Mouse (Mus musculus) kidney, adult 8-10 months (tissue): ENCODE measurements around the gene Kirrel3.

Experiments
- DNase-seq, 2 experiments: peaks; one replicate each; pipeline ENCODE4 v3.0.0; 2022

Kirrel3 gene

GRCm38 (mm10) chr9:34485759-34486431 is at the start of gene Kirrel3:
Kirrel3 (plus strand) TSS chr9:34485894.
- peak in 1 of 2 experiments; percentile 55 for DNase-seq

GRCm38 (mm10) chr9:34440721-34441120 is 45.0 kb upstream of the Kirrel3 start:
- DNase-seq = no peak

GRCm38 (mm10) chr9:34443950-34444349 is 41.7 kb upstream of the Kirrel3 start:
- no peak for DNase-seq

- no peak for DNase-seq
These were observed 39.0 kb upstream of the Kirrel3 start for GRCm38 (mm10) chr9:34446497-34447350.

- DNase-seq = no peak
These were observed 38.0 kb upstream of the Kirrel3 start for GRCm38 (mm10) chr9:34447736-34448135.

- no peak for DNase-seq
These were observed 37.2 kb upstream of the Kirrel3 start for GRCm38 (mm10) chr9:34448467-34448866.

- DNase-seq = no peak
These were observed 27.5 kb upstream of the Kirrel3 start for GRCm38 (mm10) chr9:34458189-34458588.

- no peak for DNase-seq
These were observed 25.7 kb upstream of the Kirrel3 start for GRCm38 (mm10) chr9:34459968-34460367.

- no peak for DNase-seq
These were observed 22.0 kb upstream of the Kirrel3 start for GRCm38 (mm10) chr9:34463666-34464065.

GRCm38 (mm10) chr9:34466058-34466457 is 19.6 kb upstream of the Kirrel3 start:
- no peak for DNase-seq

- DNase-seq = no peak
These were observed 16.5 kb upstream of the Kirrel3 start for GRCm38 (mm10) chr9:34469180-34469579.

GRCm38 (mm10) chr9:34476206-34476605 is 9.5 kb upstream of the Kirrel3 start:
- DNase-seq = no peak

- DNase-seq = no peak
These were observed 7.2 kb upstream of the Kirrel3 start for GRCm38 (mm10) chr9:34478494-34478893.

GRCm38 (mm10) chr9:34483236-34483635 is 2.5 kb upstream of the Kirrel3 start:
- no peak for DNase-seq

GRCm38 (mm10) chr9:34484665-34485064 is 1.0 kb upstream of the Kirrel3 start:
- DNase-seq = no peak

GRCm38 (mm10) chr9:34488267-34488666 is 2.6 kb downstream of the Kirrel3 start:
- DNase-seq = no peak

GRCm38 (mm10) chr9:34488700-34489315 is 3.1 kb downstream of the Kirrel3 start:
- peak in 1 of 2 experiments; percentile 4 for DNase-seq

- DNase-seq = no peak
These were observed 3.6 kb downstream of the Kirrel3 start for GRCm38 (mm10) chr9:34489316-34489710.

- no peak for DNase-seq
These were observed 4.1 kb downstream of the Kirrel3 start for GRCm38 (mm10) chr9:34489760-34490159.

GRCm38 (mm10) chr9:34492121-34492520 is 6.4 kb downstream of the Kirrel3 start:
- DNase-seq = no peak

GRCm38 (mm10) chr9:34493571-34493970 is 7.9 kb downstream of the Kirrel3 start:
- DNase-seq = no peak

GRCm38 (mm10) chr9:34498126-34498525 is 12.4 kb downstream of the Kirrel3 start:
- no peak for DNase-seq

GRCm38 (mm10) chr9:34498651-34499050 is 13.0 kb downstream of the Kirrel3 start:
- DNase-seq = peak; percentile 40 to 84

GRCm38 (mm10) chr9:34507164-34507563 is 21.5 kb downstream of the Kirrel3 start:
- no peak for DNase-seq
